Mouse (Mus musculus): Measurements from ENCODE around the gene Olfr259. TPM values are rescaled to one million over a fixed set of nuclear protein-coding genes. Genes with fewer than 3 reads are reported as not detected.

Gene Olfr259
- total RNA-seq (2023): not detected

GRCm38 (mm10) chr2:87114467-87114866, at the start of gene Olfr259:
TSS of gene Olfr259 (minus strand) at chr2:87114567.

GRCm38 (mm10) chr2:87152524-87152923, 38.2 kb upstream of the Olfr259 start, which contains the start of gene Olfr1111:
TSS of gene Olfr1111 (minus strand) at chr2:87152624.

GRCm38 (mm10) chr2:87140200-87140599, 25.8 kb upstream of the Olfr259 start, which contains the start of gene Olfr1110:
TSS of gene Olfr1110 (minus strand) at chr2:87140300.

GRCm38 (mm10) chr2:87095908-87096307, 18.5 kb downstream of the Olfr259 start, which contains the start of gene Olfr1109:
TSS of gene Olfr1109 (minus strand) at chr2:87096008.

GRCm38 (mm10) chr2:87075717-87076116, 38.6 kb downstream of the Olfr259 start, which contains the start of gene Olfr1107:
TSS of gene Olfr1107 (minus strand) at chr2:87075817.

Other genes starting within 250 kb of the Olfr259 start
- gene Gm13723, start 239.8 kb downstream of the Olfr259 start, total RNA-seq (2023): not detected
- not detected for gene Olfr1097, start 222.4 kb downstream of the Olfr259 start, total RNA-seq (2023)
- gene Olfr1098, start 190.0 kb downstream of the Olfr259 start, total RNA-seq (2023): not detected
- not detected for gene Olfr1099, start 153.9 kb downstream of the Olfr259 start, total RNA-seq (2023)
- not detected for gene Olfr1100, start 134.6 kb downstream of the Olfr259 start, total RNA-seq (2023)
- not detected for gene Olfr1101, start 123.3 kb downstream of the Olfr259 start, total RNA-seq (2023)
- gene Olfr1102, start 116.2 kb downstream of the Olfr259 start, total RNA-seq (2023): not detected
- gene Olfr1104, start 87.5 kb downstream of the Olfr259 start, total RNA-seq (2023): not detected
- gene Olfr1105, start 78.0 kb downstream of the Olfr259 start, total RNA-seq (2023): not detected
- gene Olfr1106, start 62.3 kb downstream of the Olfr259 start, total RNA-seq (2023): not detected
- gene Olfr1107, start 38.8 kb downstream of the Olfr259 start, total RNA-seq (2023): not detected
- gene Olfr1109, start 18.6 kb downstream of the Olfr259 start, total RNA-seq (2023): not detected
- gene Olfr1110, start 25.7 kb upstream of the Olfr259 start, total RNA-seq (2023): not detected
- not detected for gene Olfr1111, start 38.1 kb upstream of the Olfr259 start, total RNA-seq (2023)
- not detected for gene Olfr1112, start 73.2 kb upstream of the Olfr259 start, total RNA-seq (2023)
- not detected for gene Olfr1113, start 94.4 kb upstream of the Olfr259 start, total RNA-seq (2023)
- not detected for gene Olfr1115, start 133.4 kb upstream of the Olfr259 start, total RNA-seq (2023)
- gene Olfr1116, start 153.0 kb upstream of the Olfr259 start, total RNA-seq (2023): not detected
- gene Olfr1118, start 193.0 kb upstream of the Olfr259 start, total RNA-seq (2023): not detected
- not detected for gene Olfr1120, start 240.2 kb upstream of the Olfr259 start, total RNA-seq (2023)

All from CD8-positive naive resting alpha-beta T cell, adult 57 days (primary cell).